Mouse (Mus musculus): Measurements from ENCODE around the gene Gucy2g. TPM values are rescaled to one million over a fixed set of nuclear protein-coding genes. Genes with fewer than 3 reads are reported as not detected.

Gucy2g gene
- polyA plus RNA-seq, 1 experiment from 2014 or later: 0.06 TPM

GRCm38 (mm10) chr19:55253570-55254441 is 12.8 kb upstream of the Gucy2g start:
- Histone ChIP-seq H3K9ac (ENCODE audit: low read depth, low read length) (peak overlapping the region; percentile 76), H3K27ac (replicated peaks; ENCODE audit: low read depth, low read length) (peak overlapping the region; percentile 67), H3K4me3 (ENCODE audit: low read depth, low read length) (peak overlapping the region; percentile 58), H3K27me3 (replicated peaks; ENCODE audit: control insufficient read depth, insufficient read depth, low read length) (no peaks in the 10 kb centered on the region), H3K9me3 (ENCODE audit: control insufficient read depth, low read length) (no peaks in the 10 kb centered on the region), H3K4me2 (ENCODE audit: low read depth, low read length) (peak overlapping the region; percentile 90), H3K4me1 (ENCODE audit: control insufficient read depth, insufficient read depth, low read length) (no peaks in the 10 kb centered on the region; the same call in 1 of the 2 replicates), H3K36me3 (ENCODE audit: control insufficient read depth, insufficient read depth, low read length) (no peaks in the 10 kb centered on the region)
- DNase-seq (ENCODE audit: low spot score) (peak; percentile 77), ATAC-seq (ENCODE audit: low read depth) (peak; percentile 65)
- under 1% methylated on average over 30 of the region's 32 CpGs for WGBS

- Histone ChIP-seq H3K4me1 (ENCODE audit: control insufficient read depth, insufficient read depth, low read length) (no peaks in the 10 kb centered on the region; the same call in 1 of the 2 replicates), H3K9ac (ENCODE audit: low read depth, low read length) (peak overlapping the region; percentile 76), H3K27ac (replicated peaks; ENCODE audit: low read depth, low read length) (peak overlapping the region; percentile 67), H3K4me2 (ENCODE audit: low read depth, low read length) (peak overlapping the region; percentile 90), H3K27me3 (replicated peaks; ENCODE audit: control insufficient read depth, insufficient read depth, low read length) (no peaks in the 10 kb centered on the region), H3K36me3 (ENCODE audit: control insufficient read depth, insufficient read depth, low read length) (no peaks in the 10 kb centered on the region), H3K9me3 (ENCODE audit: control insufficient read depth, low read length) (no peaks in the 10 kb centered on the region), H3K4me3 (ENCODE audit: low read depth, low read length) (peak overlapping the region; percentile 58)
- WGBS: 2% methylated on average over 9 of the region's 9 CpGs
- 0 out of 2 replicates have a peak, but pooled peaks have one; percentile 5 for ATAC-seq (ENCODE audit: low read depth)
- no peak for DNase-seq (ENCODE audit: low spot score)
Measured at GRCm38 (mm10) chr19:55253239-55253569, 12.2 kb upstream of the Gucy2g start.

DNA sequence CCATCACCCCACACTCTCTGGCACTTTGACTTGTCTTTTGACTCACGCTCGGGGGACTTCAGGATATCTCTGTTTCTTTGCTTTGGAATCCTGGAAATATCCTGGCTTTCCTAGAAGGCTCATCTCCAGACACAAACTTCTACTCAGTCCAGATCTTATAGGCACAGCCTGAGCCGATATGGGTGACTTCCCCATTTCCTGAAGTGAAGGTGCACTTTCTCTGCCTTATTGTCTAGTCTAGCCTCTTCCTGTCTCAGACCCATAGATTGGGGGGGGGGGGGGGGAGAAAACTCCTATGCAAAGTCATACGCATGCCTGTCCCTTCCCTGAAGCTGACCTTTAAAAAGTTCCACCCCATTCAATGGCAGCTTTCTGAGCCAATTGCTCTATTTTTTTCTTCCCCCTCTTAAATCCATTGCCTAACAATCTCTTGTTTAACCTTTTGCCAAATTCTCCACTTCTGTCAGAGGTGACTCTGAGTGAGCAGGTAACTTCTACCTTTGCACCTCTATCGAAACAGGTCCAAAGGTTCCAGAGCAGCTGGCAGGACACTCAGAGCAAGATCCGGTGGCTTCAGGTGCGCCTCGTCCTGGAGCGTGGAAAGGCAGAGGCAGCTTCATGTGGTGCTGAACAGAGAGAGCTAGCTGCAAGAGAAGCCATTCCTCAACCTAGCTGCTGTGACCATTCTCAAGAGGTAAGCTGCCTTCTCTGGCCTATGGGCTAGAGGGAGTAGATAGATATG is 10.5 kb upstream of the Gucy2g start, which contains the start of gene Acsl5:
Acsl5 (plus strand) TSS at position 556 of the 742 bp plus-strand sequence.
- no peaks in the 10 kb centered on the region for H3K9me3 ChIP-seq (ENCODE audit: control insufficient read depth, low read length)
- DNase-seq (ENCODE audit: low spot score): no peak
- no peak within 1 kb of the TSS for H3K4me2 ChIP-seq (ENCODE audit: low read depth, low read length)
- H3K9ac ChIP-seq (ENCODE audit: low read depth, low read length): no peak within 1 kb of the TSS
- no peaks in the 10 kb centered on the region; the same call in 1 of the 2 replicates for H3K4me1 ChIP-seq (ENCODE audit: control insufficient read depth, insufficient read depth, low read length)
- no peak for ATAC-seq (ENCODE audit: low read depth)
- WGBS: 90% methylated on average over 9 of the region's 9 CpGs
- H3K36me3 ChIP-seq (ENCODE audit: control insufficient read depth, insufficient read depth, low read length): no peaks in the 10 kb centered on the region
- no peaks in the 10 kb centered on the region for H3K27me3 ChIP-seq (replicated peaks; ENCODE audit: control insufficient read depth, insufficient read depth, low read length)
- no peak within 1 kb of the TSS for H3K4me3 ChIP-seq (ENCODE audit: low read depth, low read length)
- H3K27ac ChIP-seq (replicated peaks; ENCODE audit: low read depth, low read length): no peak within 1 kb of the TSS

- no peak overlapping the region for H3K4me2 ChIP-seq (ENCODE audit: low read depth, low read length)
- no peaks in the 10 kb centered on the region for H3K36me3 ChIP-seq (ENCODE audit: control insufficient read depth, insufficient read depth, low read length)
- H3K9ac ChIP-seq (ENCODE audit: low read depth, low read length): no peak overlapping the region
- H3K4me3 ChIP-seq (ENCODE audit: low read depth, low read length): no peak overlapping the region
- ATAC-seq (ENCODE audit: low read depth) (no peak), DNase-seq (ENCODE audit: low spot score) (no peak)
- H3K4me1 ChIP-seq (ENCODE audit: control insufficient read depth, insufficient read depth, low read length): no peaks in the 10 kb centered on the region; the same call in 1 of the 2 replicates
- no peaks in the 10 kb centered on the region for H3K27me3 ChIP-seq (replicated peaks; ENCODE audit: control insufficient read depth, insufficient read depth, low read length)
- H3K9me3 ChIP-seq (ENCODE audit: control insufficient read depth, low read length): no peaks in the 10 kb centered on the region
- H3K27ac ChIP-seq (replicated peaks; ENCODE audit: low read depth, low read length): no peak overlapping the region
- WGBS: 84% methylated on average over 5 of the region's 5 CpGs
Measured at GRCm38 (mm10) chr19:55250451-55250850, 9.4 kb upstream of the Gucy2g start.

GRCm38 (mm10) chr19:55247991-55248520 is 7.0 kb upstream of the Gucy2g start:
- Histone ChIP-seq H3K4me2 (ENCODE audit: low read depth, low read length) (no peak overlapping the region), H3K27ac (replicated peaks; ENCODE audit: low read depth, low read length) (no peak overlapping the region), H3K36me3 (ENCODE audit: control insufficient read depth, insufficient read depth, low read length) (no peaks in the 10 kb centered on the region), H3K9ac (ENCODE audit: low read depth, low read length) (no peak overlapping the region), H3K27me3 (replicated peaks; ENCODE audit: control insufficient read depth, insufficient read depth, low read length) (no peaks in the 10 kb centered on the region), H3K4me3 (ENCODE audit: low read depth, low read length) (no peak overlapping the region), H3K9me3 (ENCODE audit: control insufficient read depth, low read length) (no peaks in the 10 kb centered on the region), H3K4me1 (ENCODE audit: control insufficient read depth, insufficient read depth, low read length) (no peaks in the 10 kb centered on the region)
- WGBS: 62% methylated on average over 9 of the region's 9 CpGs
- no peak for ATAC-seq (ENCODE audit: low read depth)
- no peak for DNase-seq (ENCODE audit: low spot score)

DNA sequence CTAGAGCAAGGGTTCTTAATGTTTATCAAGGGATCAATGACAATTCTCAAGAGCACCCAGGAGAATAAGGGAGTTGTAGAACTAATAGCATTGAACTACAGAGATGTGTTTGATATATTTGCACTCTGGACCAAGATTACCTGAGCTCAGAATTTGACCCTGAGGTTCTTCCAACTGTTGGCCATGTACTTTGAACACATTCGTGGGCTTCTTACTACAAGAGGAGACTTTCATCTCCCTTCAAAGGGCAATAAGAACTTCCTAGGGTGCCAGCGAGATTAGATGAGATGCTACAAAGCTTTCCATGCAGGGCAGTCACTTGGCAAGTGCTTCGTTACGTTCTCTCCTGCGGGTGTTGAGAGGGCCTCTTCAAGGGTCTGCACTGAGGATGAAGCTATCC is 6.5 kb upstream of the Gucy2g start:
- H3K9ac ChIP-seq (ENCODE audit: low read depth, low read length): no peak overlapping the region
- 86% methylated on average over 5 of the region's 5 CpGs for WGBS
- ATAC-seq (ENCODE audit: low read depth) (no peak), DNase-seq (ENCODE audit: low spot score) (no peak)
- H3K4me2 ChIP-seq (ENCODE audit: low read depth, low read length): no peak overlapping the region
- no peaks in the 10 kb centered on the region for H3K4me1 ChIP-seq (ENCODE audit: control insufficient read depth, insufficient read depth, low read length)
- no peaks in the 10 kb centered on the region for H3K9me3 ChIP-seq (ENCODE audit: control insufficient read depth, low read length)
- no peak overlapping the region for H3K4me3 ChIP-seq (ENCODE audit: low read depth, low read length)
- H3K27me3 ChIP-seq (replicated peaks; ENCODE audit: control insufficient read depth, insufficient read depth, low read length): no peaks in the 10 kb centered on the region
- no peaks in the 10 kb centered on the region for H3K36me3 ChIP-seq (ENCODE audit: control insufficient read depth, insufficient read depth, low read length)
- H3K27ac ChIP-seq (replicated peaks; ENCODE audit: low read depth, low read length): no peak overlapping the region

GRCm38 (mm10) chr19:55244791-55245231 is 3.8 kb upstream of the Gucy2g start:
- no peak overlapping the region for H3K27ac ChIP-seq (replicated peaks; ENCODE audit: low read depth, low read length)

DNA sequence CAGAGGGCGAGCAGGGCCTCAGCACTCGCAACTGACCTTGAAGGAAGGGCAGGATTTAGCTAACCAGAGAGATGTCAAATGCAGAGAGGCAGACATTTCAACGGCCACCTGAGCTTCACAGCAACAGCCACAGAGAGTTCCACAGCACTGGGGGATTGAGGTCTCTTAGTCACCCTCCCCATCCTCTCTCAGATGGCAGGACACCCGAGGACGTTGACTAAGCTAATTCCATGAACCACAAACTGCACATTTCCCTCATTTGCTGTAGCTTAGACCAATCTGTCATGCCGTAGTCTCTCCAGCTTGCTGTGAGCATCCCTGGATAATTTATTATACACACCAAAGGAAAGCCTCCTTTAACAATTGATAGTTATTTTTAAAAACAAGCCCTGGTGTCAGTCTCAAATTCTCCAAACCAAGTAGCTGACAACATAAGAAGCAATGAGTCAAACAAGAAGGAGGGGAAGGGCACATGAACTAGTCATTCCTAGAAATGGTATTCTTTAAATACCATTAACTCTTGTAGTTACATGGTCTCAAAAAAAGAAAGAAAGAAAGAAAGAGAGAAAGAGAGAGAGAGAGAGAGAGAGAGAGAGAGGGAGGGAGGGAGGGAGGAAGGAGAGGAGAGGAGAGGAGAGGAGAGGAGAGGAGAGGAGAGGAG is 1.1 kb downstream of the Gucy2g start:
- no peak overlapping the region for H3K4me2 ChIP-seq (ENCODE audit: low read depth, low read length)
- no peaks in the 10 kb centered on the region for H3K27me3 ChIP-seq (replicated peaks; ENCODE audit: control insufficient read depth, insufficient read depth, low read length)
- H3K9me3 ChIP-seq (ENCODE audit: control insufficient read depth, low read length): no peaks in the 10 kb centered on the region
- no peak overlapping the region for H3K4me3 ChIP-seq (ENCODE audit: low read depth, low read length)
- ATAC-seq (ENCODE audit: low read depth): no peak
- H3K4me1 ChIP-seq (ENCODE audit: control insufficient read depth, insufficient read depth, low read length): no peaks in the 10 kb centered on the region
- no peak overlapping the region for H3K27ac ChIP-seq (replicated peaks; ENCODE audit: low read depth, low read length)
- H3K9ac ChIP-seq (ENCODE audit: low read depth, low read length): no peak overlapping the region
- no peaks in the 10 kb centered on the region for H3K36me3 ChIP-seq (ENCODE audit: control insufficient read depth, insufficient read depth, low read length)
- no peak for DNase-seq (ENCODE audit: low spot score)
- WGBS: 64% methylated on average over 6 of the region's 6 CpGs

More at GRCm38 (mm10) chr19:55244791-55245231, 3.8 kb upstream of the Gucy2g start:
- ATAC-seq (ENCODE audit: low read depth) (peak; percentile 47), DNase-seq (ENCODE audit: low spot score) (peak; percentile 56)
- Histone ChIP-seq H3K36me3 (ENCODE audit: control insufficient read depth, insufficient read depth, low read length) (no peaks in the 10 kb centered on the region), H3K4me3 (ENCODE audit: low read depth, low read length) (no peak overlapping the region), H3K4me1 (ENCODE audit: control insufficient read depth, insufficient read depth, low read length) (no peaks in the 10 kb centered on the region), H3K27me3 (replicated peaks; ENCODE audit: control insufficient read depth, insufficient read depth, low read length) (no peaks in the 10 kb centered on the region), H3K9me3 (ENCODE audit: control insufficient read depth, low read length) (no peaks in the 10 kb centered on the region), H3K9ac (ENCODE audit: low read depth, low read length) (no peak overlapping the region), H3K4me2 (ENCODE audit: low read depth, low read length) (no peak overlapping the region)
- 20% methylated on average over 7 of the region's 7 CpGs for WGBS
